Mouse (Mus musculus): ENCODE measurements around the gene Vamp2. TPM values are rescaled to one million over a fixed set of nuclear protein-coding genes. Genes with fewer than 3 reads are reported as not detected.

Vamp2 gene
- polyA plus RNA-seq, 1 experiment from 2014 or later, result 64.0 TPM

DNA sequence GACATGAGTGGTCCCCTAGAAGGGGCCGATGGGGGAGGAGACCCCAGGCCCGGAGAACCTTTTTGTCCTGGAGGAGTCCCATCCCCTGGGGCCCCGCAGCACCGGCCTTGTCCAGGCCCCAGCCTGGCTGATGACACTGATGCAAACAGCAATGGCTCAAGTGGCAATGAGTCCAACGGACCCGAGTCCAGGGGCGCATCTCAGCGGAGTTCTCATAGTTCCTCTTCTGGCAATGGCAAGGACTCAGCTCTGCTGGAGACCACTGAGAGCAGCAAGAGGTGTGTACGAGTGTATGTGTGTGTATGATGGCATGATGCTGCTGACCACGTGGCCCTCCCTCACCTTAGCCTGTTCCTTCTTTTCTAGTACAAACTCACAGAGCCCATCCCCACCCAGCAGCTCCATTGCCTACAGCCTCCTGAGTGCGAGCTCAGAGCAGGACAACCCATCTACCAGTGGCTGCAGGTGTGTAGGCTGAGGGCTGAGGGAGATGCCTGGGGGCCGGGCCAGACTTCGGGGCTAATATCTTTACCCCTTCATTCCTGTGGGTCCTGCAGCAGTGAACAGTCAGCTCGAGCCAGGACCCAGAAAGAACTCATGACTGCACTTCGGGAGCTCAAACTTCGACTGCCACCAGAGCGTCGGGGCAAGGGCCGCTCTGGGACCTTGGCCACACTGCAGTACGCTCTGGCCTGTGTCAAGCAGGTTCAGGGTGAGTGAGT, 12.5 kb downstream of the Vamp2 start:
- 0 out of 2 replicates have a peak overlapping the region, but pooled peaks have one; percentile 73 for H3K9ac ChIP-seq
- TF ChIP-seq CTCF (IDR thresholded peaks at IDR 0.05; ENCODE audit: low read depth), result no peak
- H3K4me1 ChIP-seq (ENCODE audit: insufficient read depth), result peaks cover 31% of the 10 kb centered on the region
- H3K27me3 ChIP-seq (ENCODE audit: insufficient read depth, low read length), result no peaks in the 10 kb centered on the region
- ATAC-seq (ENCODE audit: insufficient read depth) (no peak), DNase-seq (no peak)
- peak overlapping the region; percentile 55 for H3K4me3 ChIP-seq (ENCODE audit: low read depth, low read length)
- H3K27ac ChIP-seq (ENCODE audit: low read depth), result peak overlapping the region; percentile 98; the same call in 1 of the 2 replicates
- H3K36me3 ChIP-seq (ENCODE audit: insufficient read depth), result peaks cover 54% of the 10 kb centered on the region
- peak overlapping the region; percentile 97 for H3K4me2 ChIP-seq
- WGBS, result 88% methylated on average over 20 of the region's 20 CpGs
- H3K9me3 ChIP-seq (ENCODE audit: low read depth, low read length), result no peaks in the 10 kb centered on the region

- H3K4me2 ChIP-seq, result no peak overlapping the region
- peaks cover 64% of the 10 kb centered on the region for H3K36me3 ChIP-seq (ENCODE audit: insufficient read depth)
- peaks cover 23% of the 10 kb centered on the region for H3K4me1 ChIP-seq (ENCODE audit: insufficient read depth)
- WGBS, result 87% methylated on average over 21 of the region's 21 CpGs
- no peak overlapping the region for H3K9ac ChIP-seq
- ATAC-seq (ENCODE audit: insufficient read depth) (no peak), DNase-seq (no peak)
- no peaks in the 10 kb centered on the region for H3K9me3 ChIP-seq (ENCODE audit: low read depth, low read length)
- H3K27ac ChIP-seq (ENCODE audit: low read depth), result no peak overlapping the region
- TF ChIP-seq CTCF (IDR thresholded peaks at IDR 0.05; ENCODE audit: low read depth), result no peak
- no peaks in the 10 kb centered on the region for H3K27me3 ChIP-seq (ENCODE audit: insufficient read depth, low read length)
- H3K4me3 ChIP-seq (ENCODE audit: low read depth, low read length), result no peak overlapping the region
These were observed 13.5 kb downstream of the Vamp2 start for GRCm38 (mm10) chr11:69101604-69102402.

- no peak for TF ChIP-seq CTCF (IDR thresholded peaks at IDR 0.05; ENCODE audit: low read depth)
- no peak for DNase-seq
- WGBS, result 95% methylated on average over 7 of the region's 7 CpGs
These were observed 14.1 kb downstream of the Vamp2 start for GRCm38 (mm10) chr11:69102403-69102725.

DNA sequence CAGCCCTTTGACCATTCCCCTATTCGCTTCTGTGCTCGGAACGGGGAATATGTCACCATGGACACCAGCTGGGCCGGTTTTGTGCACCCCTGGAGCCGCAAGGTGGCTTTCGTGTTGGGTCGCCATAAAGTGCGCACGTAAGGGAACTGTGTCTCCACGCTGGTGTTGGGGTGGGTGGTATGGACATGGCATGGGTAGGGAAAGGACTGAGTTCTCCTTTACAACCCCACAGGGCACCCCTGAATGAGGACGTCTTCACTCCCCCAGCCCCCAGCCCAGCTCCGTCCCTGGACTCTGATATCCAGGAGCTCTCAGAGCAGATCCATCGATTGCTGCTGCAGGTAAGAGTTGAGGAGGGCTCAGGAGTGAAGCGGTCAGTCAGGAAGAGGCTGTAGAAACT, 14.8 kb downstream of the Vamp2 start:
- no peaks in the 10 kb centered on the region for H3K27me3 ChIP-seq (ENCODE audit: insufficient read depth, low read length)
- no peak overlapping the region for H3K9ac ChIP-seq
- no peak overlapping the region for H3K4me2 ChIP-seq
- TF ChIP-seq CTCF (IDR thresholded peaks at IDR 0.05; ENCODE audit: low read depth), result no peak
- no peaks in the 10 kb centered on the region for H3K9me3 ChIP-seq (ENCODE audit: low read depth, low read length)
- peaks cover 77% of the 10 kb centered on the region for H3K36me3 ChIP-seq (ENCODE audit: insufficient read depth)
- DNase-seq, result no peak
- H3K27ac ChIP-seq (ENCODE audit: low read depth), result no peak overlapping the region
- peaks cover 14% of the 10 kb centered on the region for H3K4me1 ChIP-seq (ENCODE audit: insufficient read depth)
- 96% methylated on average over 14 of the region's 14 CpGs for WGBS
- ATAC-seq (ENCODE audit: insufficient read depth), result no peak
- no peak overlapping the region for H3K4me3 ChIP-seq (ENCODE audit: low read depth, low read length)

More at GRCm38 (mm10) chr11:69102403-69102725, 14.1 kb downstream of the Vamp2 start:
- Histone ChIP-seq H3K9ac (no peak overlapping the region), H3K9me3 (ENCODE audit: low read depth, low read length) (no peaks in the 10 kb centered on the region), H3K36me3 (ENCODE audit: insufficient read depth) (peaks cover 70% of the 10 kb centered on the region), H3K4me1 (ENCODE audit: insufficient read depth) (peaks cover 21% of the 10 kb centered on the region), H3K27ac (ENCODE audit: low read depth) (no peak overlapping the region), H3K27me3 (ENCODE audit: insufficient read depth, low read length) (no peaks in the 10 kb centered on the region), H3K4me3 (ENCODE audit: low read depth, low read length) (no peak overlapping the region), H3K4me2 (no peak overlapping the region)
- ATAC-seq (ENCODE audit: insufficient read depth), result no peak

DNA sequence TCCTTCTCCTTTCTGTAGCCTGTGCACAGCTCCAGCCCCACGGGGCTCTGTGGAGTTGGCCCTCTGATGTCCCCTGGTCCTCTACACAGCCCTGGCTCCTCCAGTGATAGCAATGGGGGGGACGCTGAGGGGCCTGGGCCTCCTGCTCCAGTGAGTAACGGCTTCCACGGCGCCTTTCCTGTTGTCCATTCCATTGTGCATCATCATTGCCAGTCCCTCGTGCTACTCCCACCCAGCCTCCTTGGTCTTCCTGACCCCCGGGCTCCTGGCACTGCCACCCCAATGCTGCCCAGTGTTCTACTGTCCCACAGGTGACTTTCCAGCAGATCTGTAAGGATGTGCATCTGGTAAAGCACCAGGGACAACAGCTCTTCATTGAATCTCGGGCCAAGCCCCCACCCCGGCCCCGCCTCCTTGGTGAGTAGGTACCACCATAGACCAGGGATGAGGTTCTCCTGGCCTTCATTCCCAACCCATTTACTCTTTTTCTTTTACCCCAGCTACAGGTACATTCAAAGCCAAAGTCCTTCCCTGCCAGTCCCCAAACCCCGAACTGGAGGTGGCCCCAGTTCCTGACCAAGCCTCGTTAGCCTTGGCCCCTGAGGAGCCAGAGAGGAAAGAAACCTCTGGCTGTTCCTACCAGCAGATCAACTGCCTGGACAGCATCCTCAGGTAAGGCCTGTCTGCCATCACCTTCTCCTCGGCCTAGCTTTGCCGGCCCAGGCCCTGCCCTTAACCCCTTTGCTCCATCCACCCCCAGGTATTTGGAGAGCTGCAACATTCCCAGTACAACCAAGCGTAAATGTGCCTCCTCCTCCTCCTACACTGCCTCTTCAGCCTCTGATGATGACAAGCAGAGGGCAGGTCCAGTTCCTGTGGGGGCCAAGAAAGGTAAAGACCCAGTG, 15.5 kb downstream of the Vamp2 start:
- Histone ChIP-seq H3K4me3 (ENCODE audit: low read depth, low read length) (no peak overlapping the region), H3K9me3 (ENCODE audit: low read depth, low read length) (no peaks in the 10 kb centered on the region), H3K27ac (ENCODE audit: low read depth) (no peak overlapping the region), H3K4me1 (ENCODE audit: insufficient read depth) (peaks cover 10% of the 10 kb centered on the region; the same call in 1 of the 2 replicates), H3K27me3 (ENCODE audit: insufficient read depth, low read length) (no peaks in the 10 kb centered on the region), H3K9ac (no peak overlapping the region), H3K36me3 (ENCODE audit: insufficient read depth) (peaks cover 84% of the 10 kb centered on the region), H3K4me2 (no peak overlapping the region)
- DNase-seq (no peak), ATAC-seq (ENCODE audit: insufficient read depth) (no peak)
- WGBS, result 86% methylated on average over 15 of the region's 15 CpGs
- no peak for TF ChIP-seq CTCF (IDR thresholded peaks at IDR 0.05; ENCODE audit: low read depth)

- TF ChIP-seq CTCF (IDR thresholded peaks at IDR 0.05; ENCODE audit: low read depth), result no peak
- Histone ChIP-seq H3K4me3 (ENCODE audit: low read depth, low read length) (no peak overlapping the region), H3K27ac (ENCODE audit: low read depth) (no peak overlapping the region), H3K4me1 (ENCODE audit: insufficient read depth) (peaks cover 7% of the 10 kb centered on the region; the same call in 1 of the 2 replicates), H3K27me3 (ENCODE audit: insufficient read depth, low read length) (no peaks in the 10 kb centered on the region), H3K36me3 (ENCODE audit: insufficient read depth) (peaks cover 91% of the 10 kb centered on the region), H3K4me2 (no peak overlapping the region), H3K9me3 (ENCODE audit: low read depth, low read length) (no peaks in the 10 kb centered on the region), H3K9ac (no peak overlapping the region)
- DNase-seq, result no peak
- WGBS, result 83% methylated on average over 14 of the region's 14 CpGs
- no peak for ATAC-seq (ENCODE audit: insufficient read depth)
These were observed 16.2 kb downstream of the Vamp2 start for GRCm38 (mm10) chr11:69104487-69104886.
